Mouse (Mus musculus): ENCODE measurements at regions not wholly inside any gene's neighbourhood (a gene's known extent, or its start where the extent isn't known, plus 50 kb on each side); places are given as distances from the start of the nearest gene placed in this dataset.
"Not testable (repeated sequence)": the region's sequence is repeated elsewhere in the genome, so short reads cannot be mapped to it uniquely, and the experiment has no call there.

DNA sequence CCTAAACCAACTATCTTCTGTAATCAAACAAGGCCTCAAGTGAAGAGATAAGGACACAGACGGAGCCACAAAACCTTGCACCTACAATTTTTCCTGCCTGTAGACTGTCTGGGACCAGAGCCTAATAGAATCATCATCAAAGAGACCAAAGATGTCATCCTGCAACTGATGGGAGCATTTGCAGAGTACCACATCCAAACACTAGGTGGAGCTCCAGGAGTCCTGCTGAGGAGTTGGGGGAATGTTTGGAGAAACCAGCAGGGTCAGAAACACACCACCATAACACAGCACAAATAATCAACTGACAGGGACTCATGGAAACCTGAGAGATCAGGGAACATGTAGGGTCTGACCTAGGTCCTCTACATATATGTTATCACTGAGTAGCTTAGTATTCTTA is 160.9 kb downstream of the Gm6760 start:
- DNase-seq (ENCODE audit: low read depth, low spot score), result peak; percentile 6

DNA sequence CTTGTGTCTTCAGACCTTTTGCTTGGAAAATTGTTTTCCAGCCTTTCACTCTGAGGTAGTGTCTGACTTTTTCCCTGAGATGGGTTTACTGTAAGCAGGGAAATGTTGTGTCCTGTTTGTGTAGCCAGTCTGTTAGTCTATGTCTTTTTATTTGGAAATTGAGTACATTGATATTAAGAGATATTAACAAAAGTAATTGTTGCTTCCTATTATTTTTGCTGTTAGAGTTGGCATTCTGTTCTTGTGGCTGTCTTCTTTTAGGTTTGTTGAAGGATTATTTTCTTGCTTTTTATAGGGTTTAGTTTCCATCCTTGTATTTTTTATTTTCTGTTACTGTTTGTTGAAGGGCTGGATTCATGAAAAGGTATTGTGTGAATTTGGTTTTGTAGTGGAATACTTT is 179.6 kb downstream of the Gm6760 start:
- not testable (repeated sequence) for DNase-seq (ENCODE audit: low read depth, low spot score)

Data from R1 (cell line).